Mouse (Mus musculus): Measurements from ENCODE around the gene Caml.
A peak's percentile ranks its signal among the peaks of the same experiment; 100 is the strongest.
"Not testable (repeated sequence)": the region's sequence is repeated elsewhere in the genome, so short reads cannot be mapped to it uniquely, and the experiment has no call there.

Gene Caml

DNA sequence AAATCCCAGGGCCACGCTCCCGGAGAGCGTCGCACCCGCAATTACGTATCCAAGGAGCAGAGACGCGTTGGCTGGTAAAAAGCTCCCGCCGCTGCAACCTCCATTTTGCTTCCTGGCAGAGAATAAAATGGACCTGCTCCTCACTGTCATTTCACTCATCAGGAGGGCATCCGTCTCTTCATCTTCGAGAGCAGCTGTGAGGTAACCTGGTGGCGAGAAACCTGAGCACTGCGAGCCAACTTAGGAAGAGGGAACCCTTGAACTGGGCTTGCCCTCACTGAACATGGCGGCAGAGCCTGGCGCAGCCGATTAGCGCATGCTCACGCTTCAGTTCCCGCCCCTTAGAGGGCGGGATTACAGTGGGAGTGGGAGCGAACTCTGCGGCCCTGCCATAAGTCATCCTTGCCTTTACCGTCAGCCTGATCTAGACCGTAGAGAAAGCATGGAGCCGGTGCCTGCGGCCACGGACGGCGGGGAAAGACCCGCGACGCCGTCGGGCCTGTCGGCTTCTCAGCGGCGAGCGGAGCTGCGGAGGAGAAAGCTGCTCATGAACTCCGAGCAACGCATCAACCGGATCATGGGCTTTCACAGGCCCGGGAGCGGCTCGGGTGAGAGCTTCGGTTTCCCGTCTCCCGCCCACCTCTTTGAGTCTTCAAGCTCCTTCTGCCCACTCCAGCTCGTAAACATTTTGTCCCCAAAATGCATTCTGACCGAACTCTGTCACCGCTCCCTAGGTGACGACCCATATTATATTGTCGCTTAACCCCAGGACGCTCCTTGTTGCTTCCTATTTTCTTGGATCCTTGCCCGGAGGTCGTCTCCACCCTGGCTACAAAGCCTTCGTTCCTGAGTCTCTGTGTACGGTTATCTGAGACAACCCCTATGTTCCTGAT lies at the start of gene Caml:
Caml (plus strand) TSS at position 357 of the 893 bp plus-strand sequence.
- DNase-seq (ENCODE audit: low read depth, low spot score), result peak; percentile 92

DNA sequence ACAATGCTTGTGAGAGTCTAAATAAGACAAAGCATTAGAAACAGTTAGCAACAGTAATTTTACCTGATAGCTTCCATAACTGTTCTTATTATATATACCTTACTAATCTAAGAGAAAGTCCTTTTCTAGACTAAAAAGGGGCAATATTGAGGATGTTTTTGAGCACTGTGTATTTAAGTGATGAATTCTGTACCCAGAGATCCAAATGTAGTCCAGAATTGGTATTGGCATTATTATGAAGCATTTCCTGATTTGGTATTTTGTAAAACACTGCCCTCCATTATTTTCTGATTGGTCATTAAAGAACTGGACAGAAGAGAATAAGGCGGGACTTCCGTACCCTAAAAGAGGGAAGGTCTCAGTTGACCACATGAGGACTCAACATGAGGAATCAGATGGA lies 49.4 kb upstream of the Caml start, which contains the start of gene Tmed9:
Tmed9 (plus strand) TSS at position 301 of the 400 bp plus-strand sequence.
- no peak for DNase-seq (ENCODE audit: low read depth, low spot score)

DNA sequence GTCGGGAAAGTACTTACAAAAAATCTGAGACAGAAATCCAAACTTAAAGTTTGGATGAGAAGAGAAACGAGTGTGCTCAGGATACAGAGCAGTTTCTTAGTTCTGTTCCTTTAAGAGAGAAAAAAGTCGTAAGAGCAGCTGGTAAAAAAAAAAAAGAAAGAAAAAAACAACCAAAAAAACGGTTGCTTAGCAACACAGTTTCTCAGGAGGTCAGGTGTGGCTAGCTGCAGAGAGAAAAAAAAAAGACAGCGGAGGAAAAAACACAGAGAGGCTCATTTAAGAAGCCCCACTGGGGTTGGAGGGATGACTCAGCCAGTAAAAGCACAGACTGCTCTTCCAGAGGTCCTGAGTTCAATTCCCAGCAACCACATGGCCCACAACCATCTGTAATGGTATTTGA lies 48.5 kb upstream of the Caml start:
- no peak for DNase-seq (ENCODE audit: low read depth, low spot score)

DNA sequence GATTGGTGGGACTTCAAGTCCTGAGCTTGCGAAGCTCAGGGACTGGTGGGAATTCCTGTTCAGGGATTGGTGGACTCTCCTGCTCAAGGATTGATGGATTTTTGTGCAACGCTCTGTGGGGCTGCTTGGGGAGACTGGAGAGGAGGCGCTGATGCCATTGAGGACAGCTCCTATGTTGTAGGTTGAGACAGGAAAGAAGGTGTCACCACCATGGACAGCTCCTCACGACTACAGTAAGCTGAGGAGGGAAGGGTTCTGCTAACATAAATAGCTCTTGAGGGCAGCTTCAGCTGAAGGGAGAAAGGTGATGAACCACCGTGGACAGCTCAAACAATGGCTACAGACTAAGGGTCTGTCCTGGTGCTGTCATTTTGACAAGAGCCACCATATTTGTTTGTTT lies 46.9 kb upstream of the Caml start:
- no peak for DNase-seq (ENCODE audit: low read depth, low spot score)

DNA sequence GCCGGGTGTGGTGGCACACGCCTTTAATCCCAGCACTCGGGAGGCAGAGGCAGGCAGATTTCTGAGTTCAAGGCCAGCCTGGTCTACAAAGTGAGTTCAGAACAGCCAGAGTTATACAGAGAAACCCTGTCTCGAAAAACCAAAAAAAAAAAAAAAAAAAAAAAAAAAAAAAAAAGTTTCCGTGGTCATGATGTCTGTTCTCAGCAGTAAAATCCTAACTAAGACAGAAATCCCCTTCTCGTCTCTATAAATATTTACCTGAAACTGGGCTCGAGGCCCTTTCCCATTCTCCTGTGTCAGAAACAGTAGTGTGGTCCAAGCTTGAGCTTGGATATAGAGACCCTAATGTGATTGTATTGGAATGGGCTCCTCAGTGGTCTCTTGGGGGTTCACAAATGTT lies 45.9 kb upstream of the Caml start:
- not testable (repeated sequence) for DNase-seq (ENCODE audit: low read depth, low spot score)

DNA sequence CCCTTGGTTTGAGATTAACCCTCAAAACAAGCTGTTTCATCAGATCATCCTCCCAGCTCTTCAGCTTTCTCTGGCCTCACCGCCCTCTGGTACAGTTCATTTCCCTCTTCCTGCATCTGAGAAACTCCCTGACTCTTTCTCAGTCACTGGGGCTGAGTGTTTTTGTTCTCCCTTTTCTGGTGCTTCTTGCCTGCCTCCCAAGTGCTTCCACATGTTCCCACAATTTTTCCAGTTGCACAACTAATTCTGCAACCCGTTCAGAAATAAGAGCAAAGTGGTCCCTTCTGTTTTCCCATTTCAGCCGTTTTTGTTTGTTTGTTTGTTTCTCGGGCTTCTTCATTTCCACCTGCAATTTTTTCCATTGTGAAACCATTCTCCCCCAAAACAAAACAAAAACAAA lies 44.7 kb upstream of the Caml start:
- DNase-seq (ENCODE audit: low read depth, low spot score), result no peak

DNA sequence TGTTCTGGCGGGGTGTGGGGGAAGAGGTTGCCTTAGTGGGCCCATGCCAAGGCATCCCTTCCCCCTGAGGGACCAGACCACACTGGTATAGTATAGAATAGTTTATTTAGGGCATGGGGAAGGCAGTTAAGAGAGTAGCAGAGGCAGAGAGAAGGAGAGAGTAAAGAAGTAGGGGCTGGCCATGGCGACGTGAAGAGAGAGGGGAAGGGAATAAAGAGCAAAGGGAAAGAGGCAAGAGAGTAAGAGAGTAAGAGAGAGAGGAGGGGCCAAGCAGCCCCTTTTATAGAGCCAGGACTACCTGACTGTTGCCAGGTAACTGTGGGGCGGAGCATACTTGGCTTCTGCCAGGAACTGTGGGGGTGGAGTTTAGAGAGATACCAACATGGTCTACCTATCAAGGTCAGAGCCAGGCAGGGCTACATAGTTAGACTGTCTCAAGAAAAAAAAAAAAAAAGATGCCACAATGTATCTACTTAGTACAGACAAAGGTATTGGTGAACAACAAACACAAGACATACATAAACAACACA lies 30.8 kb upstream of the Caml start:
- DNase-seq (ENCODE audit: low read depth, low spot score), result no peak

DNA sequence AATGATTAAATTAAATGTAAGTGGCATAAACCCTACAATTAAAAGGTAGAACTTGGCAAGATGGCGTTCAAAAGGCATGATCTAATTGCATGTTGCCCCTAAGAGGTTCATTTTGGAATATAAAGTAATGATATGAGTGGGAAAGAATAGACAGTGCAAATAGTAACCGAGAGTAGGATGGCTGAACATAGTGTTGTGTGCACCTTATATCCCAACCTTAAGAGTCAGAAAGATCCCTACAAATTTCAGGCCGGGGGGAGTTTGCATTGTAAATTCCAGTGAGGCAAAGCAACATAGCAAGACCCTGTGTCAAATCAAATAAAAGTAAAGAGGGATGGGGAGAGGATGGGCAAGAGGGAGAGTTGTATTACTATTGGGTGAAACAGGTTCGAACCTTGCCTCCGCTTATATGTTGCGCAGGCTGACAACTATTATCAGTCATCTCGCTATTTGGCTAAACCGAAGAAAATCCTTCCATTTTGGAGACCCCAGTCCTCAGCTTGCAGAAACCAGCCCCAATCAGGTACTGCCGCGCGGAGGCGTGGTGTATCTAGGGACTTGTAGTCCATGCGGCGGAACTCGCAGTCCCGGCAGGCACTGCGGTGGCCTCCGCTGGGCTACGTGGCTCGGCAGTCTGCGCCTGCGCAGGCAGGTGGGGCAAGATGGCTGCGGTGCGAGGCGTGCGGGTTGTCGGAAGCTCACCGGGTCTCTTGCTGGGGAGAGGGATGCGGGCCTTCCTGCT lies 30.1 kb upstream of the Caml start:
- DNase-seq (ENCODE audit: low read depth, low spot score), result peak; percentile 97

DNA sequence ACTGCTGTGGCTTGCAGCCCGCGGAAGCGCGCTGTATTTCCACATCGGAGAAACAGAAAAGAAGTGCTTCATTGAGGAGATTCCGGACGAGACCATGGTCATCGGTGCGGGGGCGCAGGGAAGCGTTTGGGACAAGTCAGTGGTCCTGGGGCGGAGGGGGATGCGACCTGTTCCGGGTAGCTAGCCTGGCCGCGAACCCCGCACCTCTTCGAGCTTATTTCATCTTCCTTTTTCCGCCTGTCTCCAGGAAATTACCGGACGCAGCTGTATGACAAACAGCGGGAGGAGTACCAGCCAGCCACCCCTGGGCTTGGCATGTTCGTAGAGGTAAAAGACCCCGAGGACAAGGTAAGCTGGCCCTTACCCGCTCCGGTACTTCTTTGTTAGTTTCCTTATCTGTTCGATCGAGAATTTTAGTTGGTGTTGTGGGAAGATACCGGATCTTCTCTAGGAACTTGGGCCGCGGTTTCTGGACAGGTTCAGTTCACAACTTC lies 29.5 kb upstream of the Caml start:
- no peak for DNase-seq (ENCODE audit: low read depth, low spot score)

DNA sequence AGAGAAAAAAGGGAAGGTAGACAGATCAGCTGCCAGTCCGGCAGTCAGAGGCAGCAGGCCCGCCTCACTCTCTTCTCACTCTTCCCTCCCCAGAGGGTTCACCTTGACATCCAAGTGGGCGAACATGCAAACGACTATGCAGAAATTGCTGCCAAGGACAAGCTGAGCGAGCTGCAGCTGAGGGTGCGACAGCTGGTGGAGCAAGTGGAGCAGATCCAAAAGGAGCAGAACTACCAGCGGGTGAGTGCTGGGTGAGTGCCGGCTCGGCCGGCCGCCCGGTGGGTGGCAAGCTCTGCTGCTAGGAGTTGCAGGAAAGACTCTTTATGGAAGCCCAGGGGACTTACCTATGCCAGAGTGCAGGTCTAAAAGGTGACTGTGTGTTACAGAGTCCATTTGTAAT lies 27.4 kb upstream of the Caml start:
- DNase-seq (ENCODE audit: low read depth, low spot score), result no peak

DNA sequence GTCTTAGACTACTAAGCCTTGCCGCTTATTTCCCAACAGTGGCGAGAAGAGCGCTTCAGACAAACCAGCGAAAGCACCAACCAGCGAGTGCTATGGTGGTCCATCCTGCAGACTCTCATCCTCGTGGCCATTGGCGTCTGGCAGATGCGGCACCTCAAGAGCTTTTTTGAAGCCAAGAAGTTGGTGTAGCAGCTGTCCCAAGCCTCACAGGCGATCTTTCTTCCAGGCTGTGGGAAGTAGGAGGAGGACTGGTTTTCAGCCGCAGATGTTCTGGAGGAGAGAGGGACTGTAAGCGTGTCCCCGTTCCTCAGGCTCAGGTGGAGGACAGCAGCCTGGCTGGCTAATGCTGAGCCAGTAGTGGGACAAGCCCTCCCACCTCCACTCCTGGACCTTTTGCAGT lies 26.0 kb upstream of the Caml start:
- DNase-seq (ENCODE audit: low read depth, low spot score), result no peak

DNA sequence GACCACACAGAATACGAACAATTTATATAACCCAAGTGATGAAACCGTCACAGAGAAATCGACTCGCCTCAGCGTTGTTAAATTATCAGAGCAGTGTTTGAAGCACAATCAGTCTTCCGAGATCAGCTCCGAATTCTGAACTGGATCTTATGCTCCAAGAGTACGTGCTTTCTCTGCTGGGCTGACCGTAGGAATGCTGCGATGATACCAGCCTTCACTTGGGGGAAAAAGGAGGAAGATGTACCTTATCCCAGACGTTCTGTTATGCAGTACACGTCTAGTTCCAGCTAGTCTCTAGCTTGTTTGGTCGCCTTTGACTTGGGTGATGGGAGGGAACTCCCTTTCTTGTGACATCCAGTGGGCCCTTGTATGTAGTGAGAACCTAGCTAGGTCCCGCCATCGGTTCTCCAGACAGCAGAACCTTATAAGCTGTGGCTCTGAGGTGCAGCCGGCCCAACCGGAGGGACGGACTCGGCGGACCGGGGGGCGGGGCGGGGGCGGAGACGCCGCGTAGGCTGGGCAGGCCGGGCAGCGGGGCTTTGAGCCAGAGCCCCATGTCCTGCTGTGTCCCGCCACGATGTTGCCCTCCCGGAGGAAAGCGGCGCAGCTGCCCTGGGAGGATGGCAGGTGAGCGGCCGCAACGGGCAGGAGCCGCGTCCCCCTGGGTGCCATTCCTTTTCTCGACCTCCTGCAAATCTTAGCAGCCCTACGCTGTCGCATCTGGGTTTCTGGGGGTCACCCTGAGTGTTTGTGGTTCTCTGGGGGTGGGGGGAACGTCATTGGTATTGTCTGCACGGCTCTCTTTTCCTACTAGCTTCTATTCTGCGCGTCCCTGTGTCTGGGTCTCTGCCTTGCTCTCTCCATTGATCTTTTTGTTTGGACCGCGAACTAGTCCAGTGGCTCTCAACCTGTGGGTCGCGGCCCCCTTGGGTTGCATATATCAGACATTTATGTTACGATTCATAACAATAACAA lies 23.0 kb upstream of the Caml start, which contains the start of gene B4galt7:
B4galt7 (plus strand) TSS at position 331 of the 975 bp plus-strand sequence.
- peak; percentile 43 for DNase-seq (ENCODE audit: low read depth, low spot score)

DNA sequence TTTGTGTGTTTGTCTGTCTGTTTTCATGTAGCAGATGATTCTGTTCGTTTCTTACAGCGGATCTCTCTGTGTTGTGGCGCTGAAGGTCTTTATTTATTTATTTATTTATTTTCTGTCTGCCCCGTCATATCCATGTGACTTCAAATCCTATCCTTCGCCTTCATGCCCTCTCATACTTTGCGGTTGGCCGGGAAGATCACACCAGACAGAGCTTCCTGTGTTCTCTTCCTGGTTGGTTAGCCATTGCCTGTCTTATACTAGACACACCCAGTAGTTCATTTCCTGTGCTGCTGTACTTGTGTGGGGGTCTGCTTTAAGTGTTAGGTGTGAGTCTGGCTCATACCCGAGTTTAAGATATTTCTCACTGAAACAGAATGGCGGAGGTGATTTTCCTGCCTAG lies 22.1 kb upstream of the Caml start:
- DNase-seq (ENCODE audit: low read depth, low spot score), result no peak

DNA sequence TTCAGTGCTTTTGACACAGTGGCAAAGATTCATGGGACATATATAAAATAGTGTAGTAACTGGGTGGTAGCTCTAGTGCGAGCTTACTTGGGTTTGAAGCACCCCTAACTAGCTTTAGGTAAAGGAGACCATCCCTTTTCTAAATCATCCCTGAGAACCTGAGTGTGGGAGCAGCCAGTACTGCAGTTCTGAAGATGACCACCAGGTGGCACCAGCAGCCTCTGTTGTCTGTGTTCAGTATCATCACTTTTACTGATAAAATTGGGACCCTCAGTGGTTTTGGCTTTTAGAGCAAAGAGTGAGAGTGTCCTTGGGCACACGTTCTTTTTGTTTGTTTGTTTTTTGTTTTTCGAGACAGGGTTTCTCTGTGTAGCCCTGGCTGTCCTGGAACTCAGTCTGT lies 21.2 kb upstream of the Caml start:
- peak; percentile 76 for DNase-seq (ENCODE audit: low read depth, low spot score)

DNA sequence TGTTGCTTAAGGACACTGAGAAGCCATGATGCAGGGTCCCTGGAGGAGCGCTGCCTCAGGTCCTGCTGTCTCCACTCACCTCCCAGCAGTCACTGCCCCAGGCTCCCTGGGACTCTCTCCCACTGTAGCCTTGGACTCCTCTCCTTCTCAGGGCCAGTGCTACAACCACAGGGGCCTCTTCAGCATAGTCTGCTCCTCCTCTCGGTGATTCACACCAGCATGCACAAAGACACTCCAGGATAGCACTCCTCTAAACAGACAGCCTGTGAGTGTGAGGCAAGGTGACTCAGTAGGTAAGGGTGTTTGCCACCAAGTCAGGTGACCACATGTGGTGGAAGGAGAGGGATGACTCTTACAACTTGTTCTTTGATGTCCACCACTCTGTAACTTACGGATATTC lies 18.2 kb upstream of the Caml start:
- DNase-seq (ENCODE audit: low read depth, low spot score), result no peak

DNA sequence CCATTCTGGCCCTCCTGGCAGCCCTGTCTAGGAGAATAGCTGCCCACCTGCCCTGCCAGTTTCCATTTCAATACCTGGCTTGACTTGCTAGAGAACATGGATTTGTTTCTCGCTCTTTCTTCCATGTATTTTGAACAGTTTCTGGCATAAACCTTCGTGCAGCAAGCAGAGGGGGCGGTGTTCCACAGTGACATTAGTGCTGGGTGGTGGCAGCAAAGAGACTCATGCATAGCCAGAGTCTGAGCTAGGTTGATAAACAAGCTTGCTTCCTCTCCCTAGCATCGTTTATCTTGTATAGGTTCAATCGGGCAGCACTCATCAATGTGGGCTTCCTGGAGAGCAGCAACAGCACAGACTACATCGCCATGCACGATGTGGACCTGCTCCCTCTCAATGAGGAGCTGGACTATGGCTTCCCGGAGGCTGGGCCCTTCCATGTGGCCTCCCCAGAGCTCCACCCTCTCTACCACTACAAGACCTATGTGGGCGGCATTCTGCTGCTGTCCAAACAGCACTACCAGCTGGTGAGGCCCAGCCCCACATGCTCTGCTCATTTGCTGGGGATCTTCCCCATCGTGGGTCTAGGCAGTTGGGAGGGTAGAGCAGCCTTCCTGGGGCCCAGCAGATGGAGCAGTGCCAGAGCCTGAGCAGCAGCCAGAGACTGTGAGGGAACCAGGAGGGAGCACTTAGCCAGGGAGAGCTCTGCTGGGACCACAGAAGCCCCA lies 15.7 kb upstream of the Caml start:
- no peak for DNase-seq (ENCODE audit: low read depth, low spot score)

DNA sequence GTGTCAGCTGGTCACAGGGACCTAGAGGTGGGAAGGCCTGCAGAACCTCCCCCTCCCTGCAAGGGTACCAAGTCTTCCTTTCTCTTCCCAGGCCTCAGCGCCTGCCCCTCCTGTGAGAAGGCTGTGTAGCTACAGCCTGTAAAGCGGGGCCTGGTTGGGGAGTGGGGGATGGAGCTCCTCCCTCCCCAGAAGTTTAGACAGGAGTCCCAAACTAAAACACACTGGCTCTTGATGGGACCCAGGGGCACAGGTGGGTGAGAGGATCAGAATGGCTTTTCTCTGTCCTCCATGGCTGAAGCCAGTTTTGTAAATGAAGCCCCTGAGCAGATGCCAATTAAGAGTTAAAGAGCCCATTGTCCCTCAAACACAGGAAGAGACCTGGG lies 15.2 kb upstream of the Caml start:
- DNase-seq (ENCODE audit: low read depth, low spot score), result no peak

DNA sequence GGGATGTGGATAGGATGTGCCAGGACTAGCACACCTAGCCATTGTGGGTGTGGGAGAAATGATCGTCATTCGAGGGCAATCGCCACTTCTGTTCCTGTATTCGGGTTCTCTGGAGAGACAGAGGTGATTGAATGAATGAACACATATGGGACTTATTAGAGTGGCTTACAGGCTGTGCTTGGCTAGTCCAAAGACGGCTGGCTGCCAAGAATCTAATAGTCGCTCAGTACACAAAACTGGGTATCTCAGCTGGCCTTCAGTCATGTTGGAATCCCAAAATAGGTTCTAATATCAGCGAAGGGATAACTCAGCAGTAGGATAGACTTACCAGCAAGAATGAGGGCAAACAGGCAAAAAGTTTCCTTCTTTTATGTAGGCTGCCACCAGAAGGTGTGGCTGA lies 10.8 kb upstream of the Caml start:
- no peak for DNase-seq (ENCODE audit: low read depth, low spot score)

DNA sequence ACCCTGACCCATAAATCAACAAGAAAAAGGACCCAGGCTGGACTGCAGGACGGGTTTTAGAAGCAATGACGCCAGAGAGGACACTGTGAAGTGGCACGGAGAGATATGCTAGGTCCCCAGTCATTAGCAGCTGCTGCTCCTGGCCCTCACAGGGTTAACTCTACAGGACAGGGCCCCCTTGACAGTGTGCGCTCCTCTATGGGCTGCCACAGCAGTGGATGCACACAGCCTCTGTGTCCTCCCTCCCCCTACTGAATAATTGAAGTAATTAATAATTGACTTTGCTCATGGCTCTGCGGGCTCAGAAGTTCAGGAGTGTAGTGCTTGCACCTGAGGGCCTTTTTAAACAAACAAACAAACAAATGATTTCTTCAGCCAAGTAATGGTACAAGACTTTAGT lies 9.3 kb upstream of the Caml start:
- no peak for DNase-seq (ENCODE audit: low read depth, low spot score)

DNA sequence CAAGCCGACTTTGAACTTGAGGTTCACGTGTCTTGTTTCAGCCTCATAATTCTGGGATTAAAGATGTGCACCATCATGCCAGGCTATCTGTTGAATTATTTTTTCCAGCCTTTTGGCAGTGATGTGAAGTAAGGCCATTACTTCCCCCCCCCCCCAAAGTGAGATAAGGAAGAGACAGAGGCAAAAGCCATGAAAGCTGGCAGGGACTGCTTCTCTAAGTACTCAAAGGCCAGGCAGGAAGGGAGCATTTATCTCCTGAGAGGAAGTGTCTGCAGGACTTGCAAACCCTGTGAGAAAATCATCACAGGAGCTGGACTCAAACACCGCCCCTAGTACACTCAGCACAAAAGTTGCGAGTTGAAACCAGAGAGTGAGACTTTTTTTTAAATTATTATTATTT lies 3.5 kb upstream of the Caml start:
- DNase-seq (ENCODE audit: low read depth, low spot score), result no peak

DNA sequence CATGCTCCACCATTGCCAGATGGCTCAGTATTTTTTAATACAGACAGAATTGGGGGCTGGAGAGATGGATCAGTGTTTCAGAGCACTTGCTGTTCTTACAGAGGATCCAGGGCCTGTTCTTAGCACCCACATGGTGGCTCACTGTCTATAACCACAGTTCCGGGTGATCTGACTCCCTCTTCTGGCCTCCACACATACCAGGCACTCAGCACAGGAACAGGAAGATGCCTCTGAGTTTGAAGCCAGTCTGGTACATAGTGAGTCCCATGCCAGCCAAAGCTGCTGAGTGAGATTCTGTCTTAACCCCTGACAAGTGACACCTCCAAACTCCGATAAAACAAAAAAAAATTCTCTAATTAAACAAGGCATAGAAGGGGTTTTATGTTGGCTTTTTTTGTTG lies 2.5 kb upstream of the Caml start:
- DNase-seq (ENCODE audit: low read depth, low spot score), result no peak
